Mouse (Mus musculus): ENCODE measurements at regions not wholly inside any gene's neighbourhood (a gene's known extent, or its start where the extent isn't known, plus 50 kb on each side); places are given as distances from the start of the nearest gene placed in this dataset.

DNA sequence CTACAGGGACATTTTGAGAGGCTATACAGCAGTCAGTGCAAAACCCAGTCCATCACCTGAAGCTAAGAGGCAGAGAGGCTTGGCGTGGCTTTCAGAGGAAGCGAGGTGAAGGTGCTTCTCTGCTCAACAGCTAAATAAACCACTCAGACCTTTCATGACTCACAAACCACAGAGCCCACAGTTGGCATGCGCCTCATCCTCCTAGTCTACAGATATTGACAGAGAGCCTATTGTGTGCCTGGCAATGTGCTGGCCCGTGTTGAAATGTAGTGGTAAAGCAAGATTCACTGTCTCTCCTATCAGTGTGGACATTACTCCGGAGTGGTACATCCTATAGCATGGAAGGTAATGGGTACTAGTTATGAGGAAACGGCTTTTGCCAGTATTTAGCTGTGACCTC, 61.9 kb upstream of the Ado start:
- TF ChIP-seq POLR2A (IDR thresholded peaks at IDR 0.05; ENCODE audit: borderline replicate concordance, low read depth, low read length), result no peak
- TF ChIP-seq CTCF (IDR thresholded peaks at IDR 0.05; ENCODE audit: low read depth, low read length), result no peak

Measured in bone marrow macrophage, adult 2 months (primary cell).